Mouse (Mus musculus): Measurements from ENCODE around the gene Zfp428.
A peak's percentile ranks its signal among the peaks of the same experiment; 100 is the strongest.
"Not testable (repeated sequence)": the region's sequence is repeated elsewhere in the genome, so short reads cannot be mapped to it uniquely, and the experiment has no call there.

Zfp428 gene

DNA sequence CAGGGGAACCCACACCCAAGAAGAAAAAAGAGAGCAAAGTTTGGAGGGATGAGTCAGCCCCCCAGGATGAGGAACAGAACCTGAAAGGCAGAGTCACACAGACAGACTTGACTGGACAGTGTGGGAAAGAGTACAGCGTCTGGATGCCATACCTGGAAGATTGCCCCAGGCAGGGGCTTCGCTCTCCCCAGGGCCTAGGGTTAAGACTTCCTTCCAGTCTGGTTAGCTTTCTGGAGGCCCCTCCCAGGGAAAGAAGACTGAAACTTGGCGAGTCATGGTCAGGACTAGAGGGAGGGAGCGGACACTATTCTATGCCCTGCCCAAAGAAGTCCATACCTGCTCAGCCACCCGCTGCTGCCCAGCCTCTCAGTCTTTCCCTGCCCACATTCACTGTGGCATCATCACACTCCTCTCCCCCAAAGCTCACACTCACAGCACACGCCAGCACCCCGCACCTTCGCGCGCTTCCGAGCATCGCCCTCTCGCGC lies 25.8 kb upstream of the Zfp428 start:
- no peak for DNase-seq (ENCODE audit: low read depth, low spot score)

GRCm38 (mm10) chr7:24481474-24482207 lies 25.2 kb upstream of the Zfp428 start, which contains the start of gene Cadm4:
TSS of gene Cadm4 (plus strand) at chr7:24482023.
- DNase-seq (ENCODE audit: low read depth, low spot score) = peak; percentile 89

DNA sequence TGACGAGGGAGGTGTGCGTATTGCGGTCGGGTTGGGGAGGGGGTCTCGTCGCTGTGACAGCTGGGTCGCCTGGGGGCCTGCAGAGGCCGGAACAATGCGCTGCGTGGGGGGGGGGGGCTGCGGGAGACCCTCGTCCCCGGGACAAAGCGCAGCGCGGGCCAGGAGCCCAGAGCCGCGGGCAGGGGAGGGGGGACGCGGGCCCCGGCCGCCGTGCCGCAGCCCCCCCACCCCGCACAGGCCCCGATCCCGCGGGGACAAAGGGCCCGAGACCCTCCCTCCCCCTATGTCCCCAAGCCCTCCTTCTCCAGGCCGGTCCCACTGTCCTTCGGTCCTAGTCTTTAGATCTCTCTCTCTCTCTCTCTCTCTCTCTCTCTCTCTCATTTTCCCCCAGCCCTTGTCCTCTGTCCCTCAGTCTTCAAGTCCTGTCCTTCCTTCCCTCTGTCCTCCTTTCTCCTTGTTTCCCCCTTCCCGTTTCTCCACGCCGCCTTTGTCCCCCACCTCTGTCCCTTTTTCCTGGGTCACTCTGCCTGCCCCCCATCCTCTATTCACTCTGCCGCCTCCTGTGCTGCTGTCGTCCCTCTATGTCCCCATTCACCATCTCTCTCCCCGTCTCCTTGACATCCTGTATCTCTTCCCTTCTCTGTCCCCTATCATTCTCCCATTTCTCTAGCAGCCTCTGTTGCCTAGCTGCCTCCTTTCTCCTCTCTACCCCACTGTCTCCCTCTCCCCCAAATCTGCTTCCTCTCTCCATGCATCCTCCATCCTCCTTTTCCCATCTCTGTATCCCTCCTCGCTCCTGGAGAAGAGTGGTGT lies 24.4 kb upstream of the Zfp428 start:
- DNase-seq (ENCODE audit: low read depth, low spot score) = no peak

GRCm38 (mm10) chr7:24483291-24483690 lies 23.5 kb upstream of the Zfp428 start:
- DNase-seq (ENCODE audit: low read depth, low spot score) = not testable (repeated sequence)

DNA sequence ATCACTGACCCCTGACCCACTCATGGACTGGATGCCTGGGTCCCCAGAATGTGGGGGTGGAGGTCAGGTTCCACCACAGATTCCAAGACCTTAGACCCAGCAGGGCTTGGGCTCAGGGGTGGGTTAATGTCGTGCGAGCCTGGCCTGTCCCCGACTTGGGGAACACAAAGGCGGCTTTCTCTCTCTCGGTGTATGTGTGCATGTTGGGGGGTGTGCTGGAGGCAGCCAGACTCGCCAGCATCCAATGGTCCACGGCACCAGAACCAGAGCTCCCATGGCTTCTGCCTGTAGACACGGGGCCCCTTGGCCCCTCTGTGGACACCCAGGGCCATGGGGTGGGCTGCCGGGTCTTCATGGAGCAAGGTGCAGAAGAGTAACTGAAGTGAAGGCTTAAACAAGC lies 21.3 kb upstream of the Zfp428 start:
- no peak for DNase-seq (ENCODE audit: low read depth, low spot score)

GRCm38 (mm10) chr7:24486654-24487130 lies 20.1 kb upstream of the Zfp428 start:
- no peak for DNase-seq (ENCODE audit: low read depth, low spot score)

- DNase-seq (ENCODE audit: low read depth, low spot score) = no peak
These were observed 19.4 kb upstream of the Zfp428 start for GRCm38 (mm10) chr7:24487403-24487802.

DNA sequence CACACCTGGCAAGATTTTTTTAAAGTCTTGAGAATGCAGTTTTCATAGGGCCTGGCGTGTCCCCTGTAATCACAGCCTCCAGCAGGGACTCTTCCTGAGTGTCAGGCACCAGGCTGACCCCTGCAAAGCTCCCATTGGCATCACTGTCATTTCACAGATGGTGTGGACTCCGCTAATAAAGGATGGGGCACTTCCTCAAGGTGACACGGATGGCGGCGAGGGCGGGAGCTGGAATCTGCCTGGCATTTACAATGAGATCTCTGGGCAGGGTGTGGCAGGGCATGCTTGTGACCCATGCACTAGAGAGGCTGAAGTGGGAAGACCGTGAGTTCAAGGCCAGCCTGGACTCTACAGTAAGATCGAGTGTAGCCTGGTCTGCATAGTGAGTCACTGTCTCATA lies 18.5 kb upstream of the Zfp428 start:
- DNase-seq (ENCODE audit: low read depth, low spot score) = no peak

DNA sequence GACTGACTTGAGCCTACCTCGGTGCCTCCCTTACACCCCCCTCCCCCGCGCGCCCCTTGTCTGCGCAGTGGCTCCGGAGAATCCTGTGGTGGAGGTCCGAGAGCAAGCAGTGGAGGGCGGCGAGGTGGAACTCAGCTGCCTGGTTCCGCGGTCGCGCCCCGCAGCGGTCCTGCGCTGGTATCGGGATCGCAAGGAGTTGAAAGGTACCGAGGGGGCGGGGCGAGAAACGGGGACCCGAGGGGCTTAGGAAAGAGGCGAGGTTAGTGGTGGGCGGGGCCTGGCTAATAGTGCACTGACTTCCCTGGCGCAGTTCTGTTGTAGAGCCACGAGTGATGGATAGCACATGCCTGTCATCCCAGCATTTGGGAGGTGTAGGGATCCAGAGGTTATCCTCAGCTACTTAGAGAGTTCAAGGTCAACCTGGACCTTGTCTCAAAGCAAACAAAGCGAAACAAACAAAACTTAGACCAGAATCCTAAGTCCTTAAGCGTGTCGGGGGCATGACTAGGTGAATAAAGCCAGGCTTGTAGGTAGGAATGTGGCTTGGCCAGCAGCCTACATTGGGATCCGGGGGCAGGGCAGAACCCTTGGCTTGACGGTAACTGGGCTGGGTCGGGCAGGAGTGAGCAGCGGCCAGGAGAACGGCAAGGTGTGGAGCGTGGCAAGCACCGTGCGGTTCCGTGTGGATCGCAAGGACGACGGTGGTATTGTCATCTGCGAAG lies 6.8 kb upstream of the Zfp428 start:
- peak; percentile 34 for DNase-seq (ENCODE audit: low read depth, low spot score)

DNA sequence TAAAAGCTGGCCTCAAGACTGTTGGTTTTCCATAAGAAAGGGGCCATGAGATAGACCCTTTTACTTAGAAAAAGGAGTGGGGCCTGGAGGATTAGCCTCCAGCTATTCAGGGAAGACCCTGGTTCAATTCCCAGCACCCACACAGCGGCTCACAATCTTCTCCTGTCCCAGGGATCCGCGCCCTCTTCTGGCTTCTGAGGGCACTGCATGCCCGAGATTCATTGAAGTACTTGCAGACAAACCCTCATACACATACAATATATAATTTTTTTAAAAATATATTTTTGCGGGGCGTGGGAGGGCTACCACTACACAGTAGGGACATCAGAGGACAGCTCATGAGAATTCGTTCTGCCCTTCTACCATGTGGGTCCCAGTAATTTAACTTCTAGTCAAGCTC lies 5.9 kb upstream of the Zfp428 start:
- DNase-seq (ENCODE audit: low read depth, low spot score) = peak; percentile 68

- peak; percentile 55 for DNase-seq (ENCODE audit: low read depth, low spot score)
These were observed 5.3 kb upstream of the Zfp428 start for GRCm38 (mm10) chr7:24501492-24501891.

DNA sequence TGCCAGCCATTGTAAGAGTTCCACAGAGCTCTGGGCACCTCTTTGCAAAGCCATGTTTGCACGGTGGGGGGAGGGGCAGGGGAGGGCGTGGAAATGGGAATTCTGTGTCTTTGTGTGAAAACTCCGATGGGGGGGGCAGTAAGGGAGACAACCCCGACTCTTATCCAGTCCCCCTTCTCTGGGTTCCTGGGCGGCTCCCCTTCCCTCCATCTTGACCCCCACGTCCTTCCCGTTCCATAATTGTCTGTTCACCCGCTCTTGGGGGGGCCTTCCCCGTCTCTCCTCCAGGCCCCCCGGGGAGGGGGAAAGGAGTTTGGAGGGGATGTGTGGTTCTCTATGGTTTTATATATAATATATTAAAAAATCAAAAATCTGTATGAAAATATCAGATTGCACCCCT lies 2.8 kb upstream of the Zfp428 start:
- DNase-seq (ENCODE audit: low read depth, low spot score) = no peak

DNA sequence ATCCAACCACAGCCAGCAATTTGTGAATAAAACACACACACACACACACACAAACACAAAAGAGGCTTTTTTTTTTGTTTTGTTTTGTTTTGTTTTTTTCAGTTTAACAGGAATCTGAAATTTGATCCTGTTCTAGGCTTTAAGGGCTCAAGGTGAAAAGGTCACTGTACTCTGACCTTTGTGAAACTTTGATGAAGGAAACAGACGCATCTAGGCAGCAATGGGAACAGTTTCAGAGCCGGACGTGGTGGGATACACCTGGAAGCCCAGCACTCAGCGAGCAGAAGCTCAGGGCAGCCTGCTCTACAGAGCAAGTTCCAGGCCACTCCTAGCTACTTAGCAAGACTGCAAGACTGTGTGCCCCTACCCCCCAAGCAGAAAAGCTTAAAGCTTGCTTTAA lies 1.9 kb upstream of the Zfp428 start:
- no peak for DNase-seq (ENCODE audit: low read depth, low spot score)

GRCm38 (mm10) chr7:24505447-24506064 lies 1.2 kb upstream of the Zfp428 start:
- DNase-seq (ENCODE audit: low read depth, low spot score) = no peak

- no peak for DNase-seq (ENCODE audit: low read depth, low spot score)
These were observed 744 bp upstream of the Zfp428 start for GRCm38 (mm10) chr7:24506065-24506459.

- DNase-seq (ENCODE audit: low read depth, low spot score) = no peak
These were observed 349 bp upstream of the Zfp428 start for GRCm38 (mm10) chr7:24506476-24506837.

DNA sequence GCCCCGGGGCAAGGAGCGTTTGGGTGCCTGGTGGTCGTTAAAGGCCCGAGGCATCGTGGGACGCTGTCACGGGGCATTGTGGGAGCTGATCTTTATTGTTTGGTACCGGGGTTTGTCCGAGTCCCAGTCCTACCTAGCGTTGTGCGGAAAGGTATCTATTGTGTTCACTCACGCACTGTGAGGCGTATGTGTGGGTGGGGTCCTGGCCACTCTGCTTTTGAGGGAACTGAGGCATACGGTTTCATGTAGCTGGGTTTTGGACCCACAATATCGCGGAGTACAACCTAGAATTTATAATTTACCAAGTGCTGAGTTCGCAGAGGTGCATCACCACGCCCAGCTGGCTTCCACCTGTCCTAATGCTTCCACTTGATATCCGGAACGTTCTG lies 914 bp downstream of the Zfp428 start:
- DNase-seq (ENCODE audit: low read depth, low spot score) = no peak

DNA sequence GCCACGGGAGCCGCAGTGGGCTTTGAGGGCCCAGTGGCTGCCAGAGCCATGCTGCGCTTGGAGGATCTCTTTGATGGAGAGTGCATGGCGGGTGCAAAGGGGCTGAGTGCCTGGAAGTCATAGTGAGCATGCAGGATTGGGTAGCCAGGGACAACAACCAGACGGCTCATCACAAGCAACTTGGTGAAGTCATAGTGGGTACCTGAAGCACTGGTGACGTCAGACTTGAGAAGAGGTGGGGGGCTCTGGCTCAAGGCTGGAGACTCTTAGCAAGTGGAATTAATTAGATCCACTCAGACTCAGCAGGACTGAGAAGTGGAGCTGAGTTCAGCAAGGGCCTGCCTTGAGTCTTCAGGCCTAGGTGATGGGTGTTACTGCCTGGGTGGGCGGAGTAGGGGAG lies 5.5 kb downstream of the Zfp428 start, which contains the start of gene AC161166.1:
Gene AC161166.1, minus strand, starts transcription at position 101 of the 400 bp plus-strand sequence.
- no peak for DNase-seq (ENCODE audit: low read depth, low spot score)

DNA sequence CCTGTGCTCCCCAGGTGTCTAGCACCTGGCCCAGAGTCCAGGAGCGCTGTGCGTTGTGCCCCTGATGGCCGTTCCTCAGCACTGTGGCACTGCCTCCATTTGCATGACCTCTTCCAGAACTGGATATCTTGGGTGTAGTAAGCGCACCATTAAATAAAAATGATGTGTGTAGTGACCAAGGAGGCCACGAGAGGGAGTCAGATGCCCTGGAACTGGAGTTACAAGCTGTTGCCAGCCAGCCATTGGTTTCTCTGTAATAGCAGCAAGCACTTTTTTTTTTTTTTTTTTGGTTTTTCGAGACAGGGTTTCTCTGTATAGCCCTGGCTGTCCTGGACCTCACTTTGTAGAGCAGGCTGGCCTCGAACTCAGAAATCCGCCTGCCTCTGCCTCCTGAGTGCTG lies 9.5 kb downstream of the Zfp428 start:
- DNase-seq (ENCODE audit: low read depth, low spot score) = not testable (repeated sequence)

DNA sequence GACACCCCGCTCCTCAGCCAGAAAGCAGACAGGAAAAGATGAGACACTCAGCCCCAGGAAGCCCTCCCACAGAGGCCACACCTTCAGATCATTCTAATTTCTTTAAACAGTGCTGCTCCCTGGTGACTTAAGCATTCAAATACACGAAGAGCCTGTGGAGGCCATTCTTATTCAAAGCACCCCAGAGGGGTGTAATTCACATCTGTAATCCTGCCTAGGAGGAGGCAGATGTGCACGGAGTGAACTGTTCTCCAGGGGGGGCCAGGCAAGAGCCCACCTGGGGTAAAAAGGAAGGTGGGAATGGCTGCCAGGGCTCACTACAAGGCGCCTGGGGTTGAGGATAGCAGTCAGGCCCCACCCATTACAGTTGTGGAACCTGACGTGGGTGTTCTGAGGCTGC lies 10.3 kb downstream of the Zfp428 start:
- peak; percentile 35 for DNase-seq (ENCODE audit: low read depth, low spot score)

GRCm38 (mm10) chr7:24517654-24518053 lies 10.8 kb downstream of the Zfp428 start:
- no peak for DNase-seq (ENCODE audit: low read depth, low spot score)

DNA sequence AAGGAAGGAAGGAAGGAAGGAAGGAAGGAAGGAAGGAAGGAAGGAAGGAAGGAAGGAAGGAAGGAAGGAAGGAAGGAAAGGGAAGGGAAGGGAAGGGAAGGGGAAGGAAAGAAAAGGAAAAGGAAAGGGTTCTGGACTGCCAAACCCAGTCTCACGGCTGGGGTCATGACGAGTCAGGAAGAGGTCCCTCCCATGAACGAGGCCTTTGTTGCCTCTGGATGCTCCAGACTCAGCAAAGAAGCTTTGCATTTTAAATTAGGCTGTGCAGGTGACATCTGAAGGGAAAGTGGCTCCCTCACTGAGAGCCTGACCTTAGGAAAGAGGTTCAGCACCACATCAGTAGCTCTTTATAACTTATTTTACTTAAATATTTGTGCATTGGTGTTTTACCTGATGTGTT lies 12.3 kb downstream of the Zfp428 start:
- DNase-seq (ENCODE audit: low read depth, low spot score) = no peak

Data from CD4-positive, CD25-positive, alpha-beta regulatory T cell, adult 2 months (primary cell).